Mouse (Mus musculus) macrophage (primary cell): ENCODE measurements around the gene Calhm3. TPM values are rescaled to one million over a fixed set of nuclear protein-coding genes. Genes with fewer than 3 reads are reported as not detected.

Experiments used
- H3K27ac ChIP-seq: fragments of 350-480 bp; formaldehyde crosslinking; 2 replicates; pipeline ENCODE4 v1.9.0; 2021
- H3K36me3 ChIP-seq: fragments of 350-480 bp; formaldehyde crosslinking; 2 replicates; pipeline ENCODE4 v1.9.0; 2021; ENCODE audit errors: inconsistent target
- H3K4me3 ChIP-seq: fragments of 350-480 bp; formaldehyde crosslinking; 2 replicates; pipeline ENCODE4 v1.9.0; 2021; ENCODE audit errors: inconsistent target
- H3K79me2 ChIP-seq: fragments of 350-480 bp; formaldehyde crosslinking; 2 replicates; pipeline ENCODE4 v1.9.0; 2021; ENCODE audit errors: inconsistent target
- WGBS: methylation state at CpG from one replicate; pipeline ENCODE4 v1.1.7; 2026; ENCODE audit warnings: inconsistent platforms; ENCODE audit not compliant: missing documents; 5-methylcytosine and 5-hydroxymethylcytosine counted together
- polyA plus RNA-seq: library from polyadenylated mRNA; stranded (reverse); fragments of 250-400 nt; gene quantifications from 3 replicates; pipeline ENCODE4 v1.2.4, GENCODE M21; 2018; ENCODE audit warnings: inconsistent platforms
- total RNA-seq, 78 experiments: library from RNA; depleted of rRNA; stranded (reverse); fragments of 250-400 nt; gene quantifications; 1 replicate in 9 of 78; 2 replicates in 24 of 78; 3 replicates in 43 of 78; 4 replicates in 2 of 78; pipeline ENCODE4 v1.2.4; 2018; ENCODE audit warnings: inconsistent platforms in 56 of 78

The Calhm3 gene
- not detected for total RNA-seq (2018; cell fraction: chromatin; rRNA removed)
- total RNA-seq (2018; cell fraction: cytosol; rRNA removed) = not detected
- total RNA-seq (2018; cell fraction: nucleus; rRNA removed) = not detected
- polyA plus RNA-seq = not detected in 3 replicates

DNA sequence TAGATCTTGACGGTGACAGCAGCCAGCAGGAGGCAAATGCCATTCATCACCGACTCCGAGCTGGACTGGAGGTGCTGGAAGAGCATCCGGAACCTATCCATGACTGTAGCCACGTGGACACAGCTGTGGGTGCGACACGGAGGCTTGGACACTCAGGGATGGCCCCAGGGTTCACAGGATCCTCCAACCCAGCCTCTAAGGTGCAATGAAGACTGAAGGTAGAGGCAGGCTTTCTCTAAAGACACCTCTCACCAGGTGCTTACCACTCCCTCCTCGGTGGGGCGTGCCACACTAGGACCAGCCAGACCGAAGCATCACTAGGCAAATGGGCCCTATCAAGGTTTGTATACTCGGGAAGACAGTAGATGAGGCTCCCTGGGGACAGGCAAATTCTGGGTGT is at the start of gene Calhm3:
Gene Calhm3, minus strand, starts transcription at position 101 of the 400 bp plus-strand sequence.
- no peak within 1 kb of the TSS for H3K27ac ChIP-seq
- no peak within 1 kb of the TSS for H3K4me3 ChIP-seq
- no peaks in the 10 kb centered on the region for H3K79me2 ChIP-seq
- no peaks in the 10 kb centered on the region for H3K36me3 ChIP-seq
- 87% methylated on average over 11 of the region's 11 CpGs for WGBS

DNA sequence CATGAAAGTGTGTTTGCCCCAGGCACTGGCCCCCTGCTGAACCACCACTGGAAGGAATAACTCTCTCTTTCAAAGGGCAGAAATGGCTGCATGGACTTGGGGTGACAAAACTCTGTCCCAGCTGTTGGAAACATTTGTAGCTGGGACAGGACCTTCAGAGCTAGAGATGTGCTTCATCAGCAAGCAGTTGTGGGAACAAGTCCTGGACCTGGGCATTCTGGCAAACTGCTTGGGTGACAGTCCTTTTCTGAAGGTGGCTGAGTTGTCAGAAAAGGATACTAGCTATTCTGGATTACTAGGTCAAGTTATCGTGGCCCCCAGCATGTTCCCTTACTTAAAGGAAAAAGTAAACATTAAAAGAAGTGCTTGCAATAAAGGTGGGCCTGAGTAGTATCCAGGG is 48.6 kb upstream of the Calhm3 start:
- no peaks in the 10 kb centered on the region for H3K79me2 ChIP-seq

GRCm38 (mm10) chr19:47204653-47205052 is 47.1 kb upstream of the Calhm3 start:
- Histone ChIP-seq H3K79me2 (no peaks in the 10 kb centered on the region), H3K27ac (no peak overlapping the region), H3K4me3 (no peak overlapping the region), H3K36me3 (no peaks in the 10 kb centered on the region)
- WGBS = 90% methylated on average over 6 of the region's 6 CpGs

More for the DNA sequence above, 48.6 kb upstream of the Calhm3 start:
- Histone ChIP-seq H3K36me3 (no peaks in the 10 kb centered on the region), H3K4me3 (no peak overlapping the region), H3K27ac (no peak overlapping the region)
- WGBS = 91% methylated on average over 1 of the region's 1 CpGs

- H3K36me3 ChIP-seq = no peaks in the 10 kb centered on the region
- 97% methylated on average over 6 of the region's 6 CpGs for WGBS
- H3K79me2 ChIP-seq = no peaks in the 10 kb centered on the region
- H3K27ac ChIP-seq = no peak overlapping the region
- H3K4me3 ChIP-seq = no peak overlapping the region
Observed at GRCm38 (mm10) chr19:47203042-47203441, 45.5 kb upstream of the Calhm3 start.

GRCm38 (mm10) chr19:47202429-47202828 is 44.9 kb upstream of the Calhm3 start:
- 87% methylated on average over 6 of the region's 6 CpGs for WGBS
- no peak overlapping the region for H3K27ac ChIP-seq
- H3K4me3 ChIP-seq = no peak overlapping the region
- no peaks in the 10 kb centered on the region for H3K36me3 ChIP-seq
- no peaks in the 10 kb centered on the region for H3K79me2 ChIP-seq

- no peak overlapping the region for H3K27ac ChIP-seq
- 87% methylated on average over 9 of the region's 12 CpGs for WGBS
- no peak overlapping the region for H3K4me3 ChIP-seq
- H3K36me3 ChIP-seq = no peaks in the 10 kb centered on the region
- no peaks in the 10 kb centered on the region for H3K79me2 ChIP-seq
Observed at GRCm38 (mm10) chr19:47201972-47202371, 44.4 kb upstream of the Calhm3 start.

DNA sequence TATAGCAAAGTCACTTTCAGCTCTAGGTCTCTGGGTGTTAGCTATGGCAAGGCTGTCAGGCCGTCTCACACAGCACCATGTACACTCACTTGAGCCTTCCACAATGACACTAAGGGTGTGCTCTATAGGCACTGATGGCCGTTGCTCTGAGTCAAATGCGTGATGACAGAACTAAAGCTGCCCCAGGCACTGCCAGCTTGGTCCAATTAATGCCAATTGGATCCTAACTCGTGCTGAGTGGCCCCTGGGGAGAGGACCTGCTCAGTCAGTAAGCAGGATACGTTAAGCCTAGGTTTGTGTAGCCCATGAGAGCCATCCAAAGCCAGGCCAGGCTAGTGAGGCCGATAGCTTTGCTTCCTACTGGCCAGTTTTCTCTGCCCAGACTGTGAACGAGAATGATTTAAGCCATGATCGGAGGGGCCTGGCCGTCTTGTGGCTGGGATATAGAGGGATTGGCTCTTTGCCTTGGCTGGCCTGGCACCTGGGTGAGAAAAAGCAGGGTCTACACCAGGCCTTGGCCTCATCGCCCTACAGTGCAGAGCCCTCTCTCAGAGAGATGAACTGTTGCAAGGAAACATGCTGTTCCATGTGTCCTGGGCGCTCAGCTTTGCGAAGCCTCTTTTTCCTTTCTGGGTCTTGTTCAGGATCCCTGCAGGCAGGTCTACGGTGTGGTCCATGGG is 41.2 kb upstream of the Calhm3 start:
- no peaks in the 10 kb centered on the region for H3K79me2 ChIP-seq
- H3K27ac ChIP-seq = no peak overlapping the region
- H3K36me3 ChIP-seq = no peaks in the 10 kb centered on the region
- WGBS = 95% methylated on average over 13 of the region's 13 CpGs
- H3K4me3 ChIP-seq = no peak overlapping the region

- Histone ChIP-seq H3K27ac (no peak overlapping the region), H3K4me3 (no peak overlapping the region), H3K36me3 (no peaks in the 10 kb centered on the region), H3K79me2 (no peaks in the 10 kb centered on the region)
- WGBS = 99% methylated on average over 5 of the region's 5 CpGs
Observed at GRCm38 (mm10) chr19:47192158-47192557, 34.6 kb upstream of the Calhm3 start.

DNA sequence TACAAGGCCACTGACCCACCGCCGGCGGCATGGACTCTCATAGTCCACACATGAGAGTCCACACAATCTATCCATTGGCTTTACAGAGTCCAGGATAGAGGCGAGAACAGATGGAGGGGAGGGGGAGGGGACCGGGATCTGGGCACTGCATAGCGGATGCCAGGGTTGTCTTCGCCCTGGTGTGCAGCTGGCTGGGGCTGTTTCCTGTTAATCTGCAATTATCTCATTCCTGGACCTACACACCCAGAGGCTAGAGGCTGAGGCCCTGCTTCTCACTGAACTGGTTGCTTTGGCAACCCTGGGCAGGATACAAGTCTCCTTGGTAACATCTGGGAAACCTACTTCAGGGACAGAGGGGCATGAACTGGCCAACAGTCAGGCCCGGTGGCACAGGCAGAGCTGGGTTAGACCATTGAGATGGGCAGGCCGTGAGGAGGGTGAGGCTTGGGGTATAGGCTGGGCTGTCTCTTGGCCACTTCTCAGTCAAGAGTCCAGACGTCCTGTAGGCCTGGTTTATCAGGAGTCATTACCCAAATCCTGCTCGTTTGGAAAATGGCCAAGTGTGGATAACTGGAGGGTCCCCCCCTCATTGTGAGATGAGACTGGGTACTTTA is 31.1 kb upstream of the Calhm3 start:
- H3K79me2 ChIP-seq = no peaks in the 10 kb centered on the region
- WGBS = 95% methylated on average over 11 of the region's 11 CpGs
- H3K27ac ChIP-seq = no peak overlapping the region
- no peaks in the 10 kb centered on the region for H3K36me3 ChIP-seq
- H3K4me3 ChIP-seq = no peak overlapping the region

GRCm38 (mm10) chr19:47186514-47187275 is 29.1 kb upstream of the Calhm3 start:
- 88% methylated on average over 15 of the region's 15 CpGs for WGBS
- Histone ChIP-seq H3K27ac (no peak overlapping the region), H3K79me2 (no peaks in the 10 kb centered on the region), H3K36me3 (no peaks in the 10 kb centered on the region), H3K4me3 (no peak overlapping the region)

GRCm38 (mm10) chr19:47184736-47185135 is 27.2 kb upstream of the Calhm3 start:
- Histone ChIP-seq H3K4me3 (no peak overlapping the region), H3K36me3 (no peaks in the 10 kb centered on the region), H3K79me2 (no peaks in the 10 kb centered on the region), H3K27ac (no peak overlapping the region)
- WGBS = 35% methylated on average over 4 of the region's 4 CpGs

DNA sequence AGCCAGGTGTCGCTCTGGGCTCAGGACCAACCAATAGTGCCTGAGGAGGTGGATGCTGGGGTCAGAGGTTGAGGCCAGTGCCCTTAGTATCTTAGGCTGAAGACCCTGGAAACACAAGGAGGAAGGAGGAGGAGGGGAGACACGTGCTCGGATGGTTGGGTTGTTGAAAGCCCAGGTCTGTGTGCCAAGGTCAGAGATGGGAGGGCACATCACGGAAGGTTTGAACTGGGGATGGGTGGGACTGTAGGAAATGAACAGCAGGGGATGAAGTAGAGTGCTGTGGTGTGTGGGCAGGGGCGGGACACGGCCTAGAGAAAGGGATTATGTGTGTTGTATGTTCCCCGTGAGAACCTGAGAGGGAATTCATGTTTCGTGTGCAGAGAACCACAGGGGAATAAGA is 26.7 kb upstream of the Calhm3 start:
- no peaks in the 10 kb centered on the region for H3K79me2 ChIP-seq
- H3K4me3 ChIP-seq = no peak overlapping the region
- H3K27ac ChIP-seq = no peak overlapping the region
- 68% methylated on average over 8 of the region's 8 CpGs for WGBS
- no peaks in the 10 kb centered on the region for H3K36me3 ChIP-seq

- Histone ChIP-seq H3K27ac (no peak overlapping the region), H3K4me3 (no peak overlapping the region), H3K36me3 (no peaks in the 10 kb centered on the region), H3K79me2 (no peaks in the 10 kb centered on the region)
- WGBS = 61% methylated on average over 8 of the region's 8 CpGs
Observed at GRCm38 (mm10) chr19:47180011-47180410, 22.4 kb upstream of the Calhm3 start.

- no peak overlapping the region for H3K27ac ChIP-seq
Observed at GRCm38 (mm10) chr19:47179272-47179809, 21.8 kb upstream of the Calhm3 start.

More at GRCm38 (mm10) chr19:47179272-47179809, 21.8 kb upstream of the Calhm3 start:
- 8% methylated on average over 39 of the region's 42 CpGs for WGBS
- Histone ChIP-seq H3K79me2 (no peaks in the 10 kb centered on the region), H3K36me3 (no peaks in the 10 kb centered on the region), H3K4me3 (no peak overlapping the region)
